Mouse (Mus musculus) CH12.LX (cell line): ENCODE measurements around the gene 5031439G07Rik. TPM values are rescaled to one million over a fixed set of nuclear protein-coding genes. Genes with fewer than 3 reads are reported as not detected.

ENCODE experiments used
- DNase-seq: peaks from one replicate; pipeline ENCODE4 v3.0.0-alpha.2; 2013; ENCODE audit errors: extremely low read depth
- H3K27ac ChIP-seq: 2 replicates; pipeline ENCODE4 v1.5.1; 2012; ENCODE audit warnings: low read depth, mild to moderate bottlenecking, control low read depth, moderate library complexity; ENCODE audit not compliant: insufficient read depth
- H3K27me3 ChIP-seq: replicated peaks from 2 replicates; pipeline ENCODE3; 2012; ENCODE audit warnings: inconsistent platforms
- H3K36me3 ChIP-seq, 2 experiments: replicated peaks in 1 of 2; 2 replicates each; pipeline versions ENCODE3 to v1.6.1; 2012; ENCODE audit warnings: inconsistent platforms in 1 of 2, low read length in 1 of 2, mild to moderate bottlenecking in 1 of 2, mixed read lengths in 1 of 2, moderate library complexity in 1 of 2; ENCODE audit not compliant: control insufficient read depth in 1 of 2, insufficient read depth in 1 of 2
- H3K4me1 ChIP-seq, 2 experiments: 2 replicates each; pipeline ENCODE4 v1.6.1; 2012; ENCODE audit warnings: inconsistent platforms in 1 of 2, moderate library complexity in 1 of 2; ENCODE audit not compliant: insufficient read depth in 2 of 2, control insufficient read depth in 1 of 2
- H3K4me2 ChIP-seq: 2 replicates; pipeline ENCODE4 v1.6.1; 2012; ENCODE audit warnings: low read depth, mild to moderate bottlenecking, control low read depth; ENCODE audit not compliant: poor library complexity, insufficient read depth, severe bottlenecking
- H3K4me3 ChIP-seq, 3 experiments: fragments of 150-350 bp in 1 of 3; sonication (generic) in 1 of 3; replicated peaks in 1 of 3; 2 replicates each; pipeline versions ENCODE3 to v1.5.1; 2011 to 2012; ENCODE audit warnings: low read depth in 2 of 3, low read length in 2 of 3, mild to moderate bottlenecking in 2 of 3, moderate library complexity in 2 of 3, control low read depth in 1 of 3, improper control_type of control experiment in 1 of 3, inconsistent platforms in 1 of 3, mixed read lengths in 1 of 3; ENCODE audit not compliant: poor library complexity in 1 of 3
- H3K79me2 ChIP-seq: replicated peaks from 2 replicates; pipeline ENCODE4 v1.6.1; 2012; ENCODE audit warnings: mild to moderate bottlenecking, moderate library complexity; ENCODE audit not compliant: control insufficient read depth, poor library complexity, insufficient read depth, severe bottlenecking; ENCODE audit errors: extremely low read depth
- H3K9ac ChIP-seq: 2 replicates; pipeline ENCODE4 v1.6.1; 2012; ENCODE audit warnings: low read depth, mild to moderate bottlenecking, control low read depth, moderate library complexity; ENCODE audit not compliant: insufficient read depth
- H3K9me3 ChIP-seq: replicated peaks from 2 replicates; pipeline ENCODE3; 2012; ENCODE audit warnings: low read length, inconsistent platforms, mixed read lengths
- CHD1 ChIP-seq: IDR thresholded peaks from 2 replicates; pipeline ENCODE4 v1.6.1; 2012; ENCODE audit warnings: low read depth, low read length, improper control_type of control experiment, inconsistent platforms
- CHD2 ChIP-seq: IDR thresholded peaks from 2 replicates; pipeline ENCODE4 v1.6.1; 2011; ENCODE audit warnings: low read length, improper control_type of control experiment
- ELF1 ChIP-seq: IDR thresholded peaks from 2 replicates; pipeline ENCODE4 v1.6.1; 2014; ENCODE audit warnings: low read depth, mild to moderate bottlenecking, inconsistent platforms, low read length, improper control_type of control experiment
- EP300 ChIP-seq: IDR thresholded peaks from 2 replicates; pipeline ENCODE4 v1.6.1; 2011; ENCODE audit warnings: low read length, improper control_type of control experiment
- ETS1 ChIP-seq: conservative IDR thresholded peaks from 2 replicates; pipeline ENCODE4 v1.6.1; 2012; ENCODE audit warnings: low read depth, mild to moderate bottlenecking, inconsistent platforms, low read length, improper control_type of control experiment, moderate library complexity
- HCFC1 ChIP-seq: IDR thresholded peaks from 2 replicates; pipeline ENCODE4 v1.6.1; 2012; ENCODE audit warnings: low read depth, mild to moderate bottlenecking, inconsistent platforms, low read length, improper control_type of control experiment
- JUND ChIP-seq: conservative IDR thresholded peaks from 2 replicates; pipeline ENCODE4 v1.6.1; 2011; ENCODE audit warnings: low read depth, low read length, improper control_type of control experiment
- KAT2A ChIP-seq: IDR thresholded peaks from 2 replicates; pipeline ENCODE4 v1.6.1; 2012; ENCODE audit warnings: low read length, improper control_type of control experiment, inconsistent platforms; ENCODE audit not compliant: insufficient replicate concordance
- MAX ChIP-seq: IDR thresholded peaks from 2 replicates; pipeline ENCODE4 v1.6.1; 2011; ENCODE audit warnings: low read length, improper control_type of control experiment
- MEF2A ChIP-seq: IDR thresholded peaks from 2 replicates; pipeline ENCODE4 v1.6.1; 2014; ENCODE audit warnings: low read depth, mild to moderate bottlenecking, inconsistent platforms, low read length, improper control_type of control experiment, borderline replicate concordance
- MXI1 ChIP-seq: IDR thresholded peaks from 2 replicates; pipeline ENCODE4 v1.6.1; 2011; ENCODE audit warnings: mild to moderate bottlenecking, low read depth, low read length, improper control_type of control experiment
- NELFE ChIP-seq: IDR thresholded peaks from 2 replicates; pipeline ENCODE4 v1.6.1; 2011; ENCODE audit warnings: low read depth, low read length, improper control_type of control experiment
- SMC3 ChIP-seq: IDR thresholded peaks from 2 replicates; pipeline ENCODE4 v1.6.1; 2011; ENCODE audit warnings: low read depth, low read length, improper control_type of control experiment
- USF2 ChIP-seq: conservative IDR thresholded peaks from 2 replicates; pipeline ENCODE4 v1.6.1; 2011; ENCODE audit warnings: low read depth, low read length, improper control_type of control experiment
- ZMIZ1 ChIP-seq: IDR thresholded peaks from 2 replicates; pipeline ENCODE4 v1.6.1; 2012; ENCODE audit warnings: low read depth, mild to moderate bottlenecking, inconsistent platforms, low read length, improper control_type of control experiment
- dilution Hi-C: fragments of 300-500 bp; cut with MboI; formaldehyde crosslinking; loops from 2 replicates; pipeline ENCODE4 v1.14.3; 2020; ENCODE audit warnings: low sequenced_read_pairs; ENCODE audit not compliant: extremely low pct_unique_long_range_greater_than_20kb, extremely low pct_ligation_motif_present
- in situ Hi-C: fragments of 300-500 bp; cut with MboI; formaldehyde crosslinking; loops from 3 replicates; pipeline ENCODE4 v1.14.3; 2019; ENCODE audit warnings: low sequenced_read_pairs, low pct_ligation_motif_present, low pct_unique_long_range_greater_than_20kb, mixed read lengths
- polyA plus RNA-seq: library from polyadenylated mRNA; unstranded; fragments of >175 nt; gene quantifications from 2 replicates; pipeline ENCODE4 v1.2.1, GENCODE M21; 2012; ENCODE audit warnings: low read depth; ENCODE audit not compliant: insufficient read length
- total RNA-seq, 2 experiments: library from RNA; depleted of rRNA; stranded (reverse); fragments of 300-350 nt in 1 of 2; fragments of >200 nt in 1 of 2; gene quantifications; 2 replicates each; pipeline ENCODE4 v1.2.3; 2012 to 2014

5031439G07Rik gene
- total and polyA plus RNA-seq, 3 experiments, result 8.6 to 26.0 (median 10.9) TPM

- Histone ChIP-seq H3K9ac (no peak overlapping the region), H3K9me3 (no peaks in the 10 kb centered on the region), H3K4me1 (no peaks in the 10 kb centered on the region)
- dilution Hi-C loops, result no loop called here
- TF ChIP-seq USF2, result no peak
- no peak for TF ChIP-seq ZMIZ1
- TF ChIP-seq MXI1, result no peak
- TF ChIP-seq MAX, result no peak
- TF ChIP-seq ETS1, result no peak
- TF ChIP-seq NELFE, result no peak
- TF ChIP-seq EP300, result no peak
- no peak for TF ChIP-seq HCFC1
- TF ChIP-seq CHD2, result no peak
- no peak for TF ChIP-seq CHD1
- TF ChIP-seq KAT2A, result no peak
- TF ChIP-seq, all 38 proteins: peak for 0
- in situ Hi-C loops, result no loop called here
- no peak overlapping the region for H3K4me2 ChIP-seq
- no peak overlapping the region for H3K4me3 ChIP-seq
- no peaks in the 10 kb centered on the region for H3K79me2 ChIP-seq
- H3K27me3 ChIP-seq, result no peaks in the 10 kb centered on the region
- no peaks in the 10 kb centered on the region for H3K36me3 ChIP-seq
- no peak for DNase-seq
- no peak overlapping the region for H3K27ac ChIP-seq
These were observed 84.4 kb downstream of the 5031439G07Rik start for GRCm38 (mm10) chr15:84903843-84904385.

GRCm38 (mm10) chr15:84898077-84898476 lies 90.3 kb downstream of the 5031439G07Rik start:
- Histone ChIP-seq H3K9me3 (peaks cover 4% of the 10 kb centered on the region), H3K4me2 (no peak overlapping the region), H3K9ac (no peak overlapping the region), H3K4me3 (no peak overlapping the region), H3K27ac (no peak overlapping the region), H3K27me3 (no peaks in the 10 kb centered on the region), H3K79me2 (no peaks in the 10 kb centered on the region), H3K36me3 (no peaks in the 10 kb centered on the region), H3K4me1 (peaks cover 0 to 6% of the 10 kb centered on the region in 2 experiments; a peak in 2 of 4 replicates)
- dilution Hi-C loops (no loop called here), in situ Hi-C loops (no loop called here)
- DNase-seq, result no peak
- TF ChIP-seq CHD1, result no peak
- no peak for TF ChIP-seq ELF1
- no peak for TF ChIP-seq SMC3
- no peak for TF ChIP-seq JUND
- TF ChIP-seq MEF2A, result no peak
- no peak for TF ChIP-seq EP300
- no peak for TF ChIP-seq KAT2A
